ENCODE assay signal across 7 mouse cellular contexts in the genomic region with DNA sequence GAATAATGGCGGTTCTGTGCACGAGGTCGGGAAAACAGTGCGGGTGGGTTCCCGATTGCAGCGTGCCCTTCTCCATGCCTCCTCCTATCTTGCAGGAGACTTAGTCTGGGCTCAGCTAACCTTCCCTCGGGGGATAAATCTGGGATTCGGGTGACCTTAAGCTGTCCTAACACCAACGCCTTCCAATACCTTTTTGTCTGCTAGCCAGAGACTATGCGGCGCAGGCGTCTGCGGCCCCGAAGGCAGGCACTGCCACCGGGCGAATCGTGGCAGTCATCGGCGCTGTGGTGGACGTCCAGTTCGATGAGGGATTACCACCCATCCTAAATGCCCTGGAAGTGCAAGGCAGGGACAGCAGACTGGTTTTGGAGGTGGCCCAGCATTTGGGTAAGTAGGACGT. TPM values are rescaled to one million over a fixed set of nuclear protein-coding genes. Genes with fewer than 3 reads are reported as not detected.
DNase-seq lines count a peak whose midpoint lies in the region; ATAC-seq and TF ChIP-seq lines count a peak whose summit lies in the region.

No protein-coding gene starts in this region.

- no peak for TF ChIP-seq POLR2A in lung, adult 2 months (IDR thresholded peaks at IDR 0.05; ENCODE audit: borderline replicate concordance, extremely low read depth, low read depth, low read length)

- no peaks in the 10 kb centered on the region for H3K27me3 ChIP-seq in embryonic facial prominence, embryonic 13.5 days
- no peaks in the 10 kb centered on the region for H3K27me3 ChIP-seq in hindbrain, embryonic 16.5 days (replicated peaks; ENCODE audit: control insufficient read depth, insufficient read depth, low read length)
- no peaks in the 10 kb centered on the region for H3K27me3 ChIP-seq in stomach, embryonic 15.5 days (replicated peaks)

- peak overlapping the region; percentile 85 for H3K27ac ChIP-seq in embryonic facial prominence, embryonic 13.5 days
- H3K27ac ChIP-seq in hindbrain, embryonic 16.5 days (ENCODE audit: low read depth, low read length) = peak overlapping the region; percentile 86
- peak overlapping the region; percentile 86 for H3K27ac ChIP-seq in stomach, embryonic 15.5 days

- H3K4me1 ChIP-seq in lung, adult 2 months (ENCODE audit: control insufficient read depth, insufficient read depth, low read length) = peaks cover 3% of the 10 kb centered on the region
- H3K4me1 ChIP-seq in embryonic facial prominence, embryonic 13.5 days = peaks cover 19% of the 10 kb centered on the region
- H3K4me1 ChIP-seq in hindbrain, embryonic 16.5 days (ENCODE audit: control insufficient read depth, insufficient read depth, low read depth, low read length) = peaks cover 13% of the 10 kb centered on the region
- 0 out of 2 replicates have a peak, but pooled peaks cover 3% of the 10 kb centered on the region for H3K4me1 ChIP-seq in stomach, embryonic 15.5 days

- TF ChIP-seq CTCF in lung, adult 2 months (IDR thresholded peaks at IDR 0.05; ENCODE audit: insufficient read depth, low read length) = no peak

- no peaks in the 10 kb centered on the region for H3K9me3 ChIP-seq in embryonic facial prominence, embryonic 13.5 days
- no peaks in the 10 kb centered on the region for H3K9me3 ChIP-seq in hindbrain, embryonic 16.5 days (ENCODE audit: control insufficient read depth, low read length)
- H3K9me3 ChIP-seq in stomach, embryonic 15.5 days = no peaks in the 10 kb centered on the region

- H3K4me3 ChIP-seq in lung, adult 2 months (replicated peaks; ENCODE audit: extremely low read depth, low read depth, low read length) = peak overlapping the region; percentile 88
- peak overlapping the region; percentile 97 for H3K4me3 ChIP-seq in embryonic facial prominence, embryonic 13.5 days
- H3K4me3 ChIP-seq in hindbrain, embryonic 16.5 days (ENCODE audit: low read length) = peak overlapping the region; percentile 67
- H3K4me3 ChIP-seq in stomach, embryonic 15.5 days (replicated peaks) = peak overlapping the region; percentile 91

- H3K9ac ChIP-seq in embryonic facial prominence, embryonic 13.5 days = peak overlapping the region; percentile 99
- H3K9ac ChIP-seq in hindbrain, embryonic 16.5 days (ENCODE audit: low read depth, low read length) = peak overlapping the region; percentile 84
- peak overlapping the region; percentile 82 for H3K9ac ChIP-seq in stomach, embryonic 15.5 days

- ATAC-seq in embryonic facial prominence, embryonic 13.5 days (ENCODE audit: insufficient number of reproducible peaks, insufficient read depth, low FRiP score, low TSS enrichment, low read depth) = no peak
- no peak for ATAC-seq in hindbrain, embryonic 16.5 days
- ATAC-seq in stomach, embryonic 15.5 days (ENCODE audit: insufficient read depth, low FRiP score, low read depth) = no peak

- 0% methylated on average over 22 of the region's 22 CpGs for WGBS in lung, adult 2 months
- under 1% methylated on average over 22 of the region's 22 CpGs for WGBS in embryonic facial prominence, embryonic 13.5 days
- WGBS in hindbrain, embryonic 16.5 days = under 1% methylated on average over 22 of the region's 22 CpGs
- under 1% methylated on average over 22 of the region's 22 CpGs for WGBS in stomach, embryonic 15.5 days

- H3K4me2 ChIP-seq in embryonic facial prominence, embryonic 13.5 days = peak overlapping the region; percentile 92
- H3K4me2 ChIP-seq in hindbrain, embryonic 16.5 days (ENCODE audit: low read length) = peak overlapping the region; percentile 75
- H3K4me2 ChIP-seq in stomach, embryonic 15.5 days = peak overlapping the region; percentile 71

- H3K36me3 ChIP-seq in embryonic facial prominence, embryonic 13.5 days = peaks cover 41% of the 10 kb centered on the region
- peaks cover 24% of the 10 kb centered on the region for H3K36me3 ChIP-seq in hindbrain, embryonic 16.5 days (ENCODE audit: control insufficient read depth, insufficient read depth, low read length)
- H3K36me3 ChIP-seq in stomach, embryonic 15.5 days = peaks cover 30% of the 10 kb centered on the region

- DNase-seq in lung, adult 2 months = no peak
- no peak for DNase-seq in lung, postnatal 25 days (ENCODE audit: low spot score)
- peak; percentile 63 for DNase-seq in adrenal gland, postnatal 14 days
- peak; percentile 12 for DNase-seq in lung, postnatal 36 days

RNA-seq across cellular contexts. Expression of gene Atp5b, which starts 0.6 kb away (rescaled TPM):
- polyA plus RNA-seq in lung, adult 2 months (2012; rRNA removed) = 1,519 and 1,632 TPM in 2 replicates
- total RNA-seq in adrenal gland, postnatal 14 days (2021) = 4,143 and 4,276 TPM in 2 replicates
- 1,953 and 2,050 TPM in 2 replicates for polyA plus RNA-seq in embryonic facial prominence, embryonic 13.5 days (2015; fragmentation: Nextera tagmentation; extraction: Ambion mirVana)
- 2,423 and 2,704 TPM in 2 replicates for polyA plus RNA-seq in hindbrain, embryonic 16.5 days (2015; fragmentation: Nextera tagmentation; extraction: Ambion mirVana)
- polyA plus RNA-seq in stomach, embryonic 15.5 days (2015; fragmentation: Nextera tagmentation; extraction: Ambion mirVana) = 2,393 and 2,495 TPM in 2 replicates

RNA-seq across cellular contexts. Expression of gene Baz2a, which starts 7.7 kb away (rescaled TPM):
- polyA plus RNA-seq in lung, adult 2 months (2012; rRNA removed) = 26.9 and 40.7 TPM in 2 replicates
- total RNA-seq in adrenal gland, postnatal 14 days (2021) = 44.3 and 51.5 TPM in 2 replicates
- polyA plus RNA-seq in embryonic facial prominence, embryonic 13.5 days (2015; fragmentation: Nextera tagmentation; extraction: Ambion mirVana) = 10.9 and 11.4 TPM in 2 replicates
- 6.9 and 7.3 TPM in 2 replicates for polyA plus RNA-seq in hindbrain, embryonic 16.5 days (2015; fragmentation: Nextera tagmentation; extraction: Ambion mirVana)
- polyA plus RNA-seq in stomach, embryonic 15.5 days (2015; fragmentation: Nextera tagmentation; extraction: Ambion mirVana) = 10.1 and 11.7 TPM in 2 replicates

RNA-seq across cellular contexts. Expression of gene Ptges3, which starts 24.9 kb away (rescaled TPM):
- polyA plus RNA-seq in lung, adult 2 months (2012; rRNA removed) = 43.8 and 84.2 TPM in 2 replicates
- total RNA-seq in adrenal gland, postnatal 14 days (2021) = 157 and 172 TPM in 2 replicates
- polyA plus RNA-seq in embryonic facial prominence, embryonic 13.5 days (2015; fragmentation: Nextera tagmentation; extraction: Ambion mirVana) = 537 and 556 TPM in 2 replicates
- 359 and 361 TPM in 2 replicates for polyA plus RNA-seq in hindbrain, embryonic 16.5 days (2015; fragmentation: Nextera tagmentation; extraction: Ambion mirVana)
- 522 and 529 TPM in 2 replicates for polyA plus RNA-seq in stomach, embryonic 15.5 days (2015; fragmentation: Nextera tagmentation; extraction: Ambion mirVana)

RNA-seq across cellular contexts. Expression of gene Naca, which starts 48.3 kb away (rescaled TPM):
- polyA plus RNA-seq in lung, adult 2 months (2012; rRNA removed) = 102 and 113 TPM in 2 replicates
- 617 and 658 TPM in 2 replicates for total RNA-seq in adrenal gland, postnatal 14 days (2021)
- polyA plus RNA-seq in embryonic facial prominence, embryonic 13.5 days (2015; fragmentation: Nextera tagmentation; extraction: Ambion mirVana) = 789 and 900 TPM in 2 replicates
- polyA plus RNA-seq in hindbrain, embryonic 16.5 days (2015; fragmentation: Nextera tagmentation; extraction: Ambion mirVana) = 426 and 444 TPM in 2 replicates
- 639 and 789 TPM in 2 replicates for polyA plus RNA-seq in stomach, embryonic 15.5 days (2015; fragmentation: Nextera tagmentation; extraction: Ambion mirVana)

Comparison
In these comparisons a context has a peak if more than half of its experiments do, and no peak if none do; other contexts are left out.
1. DNase-seq: peak in adrenal gland, postnatal 14 days (single experiment) and lung, postnatal 36 days (single experiment); none in lung, adult 2 months (single experiment) and lung, postnatal 25 days (single experiment).
2. Peak in every context shown above with its lines, with median percentiles within 50 percentile points of each other: H3K4me3 ChIP-seq, H3K27ac ChIP-seq, H3K4me2 ChIP-seq and H3K9ac ChIP-seq.